Mouse (Mus musculus) heart, adult 8-10 months (tissue): ENCODE measurements at regions not wholly inside any gene's neighbourhood (a gene's known extent, or its start where the extent isn't known, plus 50 kb on each side); places are given as distances from the start of the nearest gene placed in this dataset.

Experiments used
- DNase-seq: peaks from one replicate; pipeline ENCODE4 v3.0.0; 2022; ENCODE audit warnings: low spot score

DNA sequence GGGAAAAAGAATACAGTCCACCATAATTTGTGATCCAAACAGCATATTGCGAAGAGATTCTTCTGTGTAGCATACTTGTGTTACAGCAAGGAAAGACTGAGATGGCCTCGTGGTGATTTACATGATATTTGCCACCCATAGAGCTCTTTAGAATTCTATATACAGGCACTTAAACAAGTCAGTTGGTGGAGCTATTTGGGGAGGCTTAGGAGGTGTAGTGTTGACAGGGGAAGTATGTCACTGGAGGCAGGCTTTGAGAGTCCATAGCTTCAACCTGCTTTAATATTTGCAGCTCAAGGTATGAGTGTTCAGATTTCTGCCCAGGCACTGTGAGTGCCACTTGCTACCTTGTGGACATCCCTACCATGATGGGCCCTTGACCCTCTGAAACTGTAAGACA is 187.3 kb downstream of the Ostf1 start:
- DNase-seq: no peak

DNA sequence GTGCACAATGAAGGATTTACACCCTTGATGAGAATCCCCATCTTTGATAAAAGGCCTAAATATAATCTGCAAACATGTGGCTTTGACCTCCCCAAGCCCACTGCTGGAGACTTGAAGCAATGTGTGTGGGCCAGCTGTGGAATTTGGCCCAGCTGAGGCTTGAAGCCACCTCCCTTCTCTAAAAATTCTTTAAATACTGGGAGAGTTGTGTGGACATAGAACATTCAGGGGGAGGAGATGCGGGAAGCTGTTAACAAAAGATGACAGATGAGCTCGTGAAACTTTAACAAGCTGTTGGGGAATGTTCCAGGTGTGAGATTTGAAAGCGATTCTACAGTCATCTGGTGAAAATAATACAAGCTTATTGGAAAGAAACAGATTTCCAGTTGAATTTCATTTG is 195.3 kb downstream of the Ostf1 start:
- no peak for DNase-seq

- peak; percentile 2 for DNase-seq
Measured at GRCm38 (mm10) chr19:18420381-18420785, 211.2 kb downstream of the Ostf1 start.

DNA sequence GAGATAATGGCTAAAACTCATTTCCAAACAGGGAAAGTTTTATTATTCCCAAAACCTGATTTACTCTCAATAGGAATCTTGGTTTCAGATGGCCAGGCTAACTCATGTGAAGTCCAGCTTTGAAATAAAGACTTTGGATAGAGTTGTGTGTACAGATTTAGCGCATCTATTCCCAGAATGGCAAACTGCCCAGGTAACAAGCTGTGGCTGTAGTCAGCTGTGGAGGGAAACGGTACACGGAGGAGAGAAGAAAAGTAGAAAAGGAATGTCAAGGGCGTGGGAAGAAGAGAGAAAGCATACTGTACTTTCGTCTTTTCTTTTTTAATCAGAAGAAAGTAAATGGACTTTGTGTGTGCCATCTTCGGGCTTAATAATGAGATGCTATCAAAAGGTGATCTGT is 213.1 kb downstream of the Ostf1 start:
- DNase-seq: peak; percentile 33

- DNase-seq: no peak
Measured at GRCm38 (mm10) chr19:18377466-18378089, 254.0 kb downstream of the Ostf1 start.

- no peak for DNase-seq
Measured at GRCm38 (mm10) chr19:18368612-18369011, 263.0 kb downstream of the Ostf1 start.

DNA sequence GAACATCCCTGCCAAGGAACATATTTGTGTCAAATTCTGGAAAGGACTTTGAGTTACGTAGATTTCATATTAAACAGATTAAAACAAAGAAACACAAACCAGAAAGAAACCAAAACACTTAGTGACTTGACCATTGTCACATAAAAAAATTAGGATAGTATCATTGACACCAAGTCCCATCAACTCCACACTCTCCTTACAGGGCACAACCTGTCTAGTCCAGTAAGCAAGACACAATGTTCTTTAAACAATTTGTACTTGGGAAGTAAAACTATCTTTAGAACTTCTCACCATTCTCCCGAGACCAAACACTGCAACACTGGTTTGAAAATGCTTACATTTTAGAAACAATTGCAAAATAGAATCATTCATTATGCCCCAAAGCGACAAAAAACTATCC is 277.7 kb downstream of the Ostf1 start:
- DNase-seq: no peak

- DNase-seq: no peak
Measured at GRCm38 (mm10) chr19:18345735-18346134, 285.9 kb downstream of the Ostf1 start.

DNA sequence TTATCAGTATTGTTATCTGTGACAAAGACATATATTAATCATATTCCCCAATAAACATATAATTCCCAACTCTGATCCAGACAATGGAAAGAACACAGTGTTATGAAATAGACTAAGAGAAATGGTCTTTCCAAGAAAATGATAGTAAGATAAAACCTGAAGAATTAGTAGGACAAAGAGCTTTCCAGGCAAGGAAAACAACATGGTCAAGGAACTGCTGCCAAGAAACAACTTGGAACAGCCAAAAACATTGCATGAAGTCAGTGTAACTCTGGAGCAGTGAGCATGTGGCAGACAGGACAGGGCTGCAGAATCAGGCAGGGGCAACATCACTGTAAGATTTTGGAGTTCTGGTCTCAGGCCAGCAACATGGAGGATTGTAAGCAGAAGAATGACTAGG is 288.0 kb downstream of the Ostf1 start:
- peak; percentile 36 for DNase-seq

GRCm38 (mm10) chr19:18343003-18343402 is 288.6 kb downstream of the Ostf1 start:
- DNase-seq: no peak

DNA sequence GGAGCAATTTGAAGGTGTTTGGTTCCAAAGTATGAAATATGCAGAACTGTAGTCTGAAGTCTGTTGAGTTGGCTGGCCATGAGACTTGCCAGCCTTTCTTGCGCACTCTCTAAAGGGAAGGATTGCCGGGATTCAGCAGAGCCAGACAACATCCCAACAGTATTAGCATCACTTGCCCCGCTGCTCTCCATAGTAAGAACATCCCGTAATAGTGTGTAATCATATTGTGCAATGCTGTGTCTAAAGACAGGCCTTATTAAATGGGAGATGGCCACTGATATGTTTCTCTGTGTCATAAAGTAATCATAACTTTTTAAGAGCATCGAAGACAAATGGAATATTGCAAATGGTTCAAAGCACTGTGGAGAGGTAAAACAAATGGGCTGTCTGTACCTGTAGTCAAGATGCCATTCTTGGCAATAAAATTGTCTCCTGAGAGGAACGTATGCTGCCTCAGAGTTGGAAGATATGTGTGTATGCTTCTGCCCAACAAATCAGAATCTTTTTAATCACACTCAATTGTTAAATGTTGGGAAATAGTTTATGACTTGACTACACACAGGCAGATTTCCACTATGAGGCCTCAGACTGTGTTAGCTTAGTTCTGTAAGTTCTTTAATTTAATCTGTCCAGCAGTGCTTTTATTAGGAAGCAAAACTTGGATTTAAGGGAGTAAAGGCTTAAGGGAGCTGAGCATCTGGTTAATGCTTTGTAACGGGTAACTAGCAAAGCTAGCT is 293.6 kb downstream of the Ostf1 start:
- no peak for DNase-seq

- no peak for DNase-seq
Measured at GRCm38 (mm10) chr19:18336637-18337036, 295.0 kb downstream of the Ostf1 start.

DNA sequence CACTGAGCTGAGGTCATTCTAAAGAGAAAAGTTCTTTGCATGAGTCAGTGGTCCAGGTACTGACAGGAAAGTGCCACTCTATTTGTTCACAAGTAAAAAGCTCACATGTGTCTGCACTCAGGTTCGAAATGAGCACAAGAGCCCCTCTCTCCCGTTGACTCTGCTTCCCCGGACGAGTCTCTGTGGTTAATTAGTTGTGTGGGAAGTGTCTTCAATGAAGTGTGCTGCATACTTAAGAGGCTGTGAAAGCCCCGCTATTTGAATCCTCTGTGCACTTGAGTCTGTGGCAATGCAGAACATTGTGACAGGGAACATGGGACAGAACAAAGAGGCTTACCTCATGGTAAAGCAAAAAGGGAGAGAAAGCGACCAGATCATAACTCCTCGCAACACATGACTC is 297.0 kb downstream of the Ostf1 start:
- DNase-seq: no peak

DNA sequence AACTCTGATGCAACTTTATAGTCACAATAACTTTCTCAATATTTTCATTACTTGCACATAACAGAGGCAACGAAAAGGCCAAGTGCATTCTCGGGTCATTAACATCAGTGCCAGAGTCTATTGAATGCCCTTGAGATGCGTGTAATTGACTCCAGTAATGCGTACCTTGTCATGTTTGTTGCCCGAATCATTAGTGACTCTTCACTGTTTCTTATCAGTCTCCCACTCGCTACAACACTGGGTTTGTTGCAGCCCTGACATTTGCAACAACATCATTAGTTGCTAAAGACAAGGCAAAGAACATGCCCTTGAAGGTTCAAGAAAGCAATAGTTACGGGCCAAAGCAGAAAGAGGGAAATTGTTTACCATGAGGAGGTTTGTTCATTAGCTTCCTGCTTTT is 299.8 kb downstream of the Ostf1 start:
- DNase-seq: no peak

DNA sequence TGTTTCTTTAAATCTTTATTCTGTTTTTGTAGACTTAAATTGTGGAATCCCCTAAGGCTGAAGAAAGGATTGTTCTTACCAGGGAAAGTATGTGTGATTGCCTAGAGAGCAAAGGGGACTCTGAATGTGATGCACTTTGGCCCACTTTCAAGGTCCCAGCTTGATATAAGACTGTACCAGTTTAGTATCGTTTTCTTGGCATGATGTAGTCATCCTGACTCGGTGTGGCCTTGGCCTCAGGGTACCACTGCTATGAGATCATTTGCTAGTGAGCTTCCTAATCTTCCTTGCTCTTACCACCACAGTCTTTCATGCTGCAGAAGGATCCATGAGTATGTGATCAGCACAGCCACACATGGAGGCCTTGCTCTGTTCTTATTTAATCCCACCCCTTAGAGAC is 302.2 kb downstream of the Ostf1 start:
- no peak for DNase-seq

GRCm38 (mm10) chr19:18318391-18318944 is 313.2 kb downstream of the Ostf1 start:
- no peak for DNase-seq

- DNase-seq: no peak
Measured at GRCm38 (mm10) chr19:18273415-18273814, 358.2 kb downstream of the Ostf1 start.

DNA sequence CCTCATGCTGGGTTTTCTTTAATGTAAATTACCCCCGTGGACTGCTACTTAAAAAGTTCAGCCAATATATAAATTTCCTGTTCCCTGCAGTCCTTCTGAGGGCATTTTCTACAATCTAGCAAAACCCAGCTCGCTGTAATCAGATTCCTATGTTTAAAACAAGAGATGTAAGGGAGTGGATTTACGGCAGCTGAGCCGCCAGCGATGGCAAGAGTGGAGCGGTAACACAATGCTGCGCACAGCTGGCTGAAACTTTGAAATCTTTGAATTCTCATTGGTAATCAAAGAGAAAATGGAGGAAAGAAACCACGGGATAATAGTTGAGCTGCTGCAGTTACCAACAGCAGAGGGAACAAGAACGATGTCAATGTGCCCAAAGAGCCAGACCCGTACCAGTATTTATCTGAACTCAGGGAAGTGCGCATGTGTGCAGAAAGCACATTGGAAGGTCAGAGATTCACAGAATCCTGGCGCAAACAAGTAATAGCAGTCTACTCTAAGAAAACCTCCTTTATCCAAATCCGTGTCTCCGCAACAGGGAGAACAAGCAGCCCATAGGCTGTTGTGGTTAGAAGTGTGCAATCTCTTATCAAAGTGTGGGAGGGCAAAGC is 376.4 kb downstream of the Ostf1 start:
- no peak for DNase-seq

GRCm38 (mm10) chr19:18253333-18253732 is 378.3 kb downstream of the Ostf1 start:
- DNase-seq: no peak
